In the genomic region with DNA sequence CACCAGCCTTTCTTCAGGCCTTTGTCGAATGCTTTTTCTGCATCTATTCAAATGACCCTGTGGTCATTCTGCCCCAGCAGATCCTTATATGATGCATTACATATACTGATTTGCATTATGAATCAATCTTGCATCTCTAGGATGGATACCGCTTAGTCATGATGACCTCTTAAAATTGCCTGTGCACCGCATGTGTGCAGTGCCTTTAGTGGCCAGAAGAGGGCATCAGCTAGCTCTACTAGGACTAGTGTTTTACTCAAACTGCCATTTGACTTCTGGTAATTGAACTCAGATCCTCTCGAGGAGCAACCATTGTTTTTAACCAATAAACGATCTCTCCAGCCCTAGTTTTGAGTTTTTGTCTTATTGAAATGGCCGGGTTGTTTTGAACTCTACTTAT, we compare ENCODE assay signal across 14 mouse cellular contexts. TPM values are rescaled to one million over a fixed set of nuclear protein-coding genes. Genes with fewer than 3 reads are reported as not detected.
A peak's percentile ranks its signal among the peaks of the same experiment; 100 is the strongest.
DNase-seq lines count a peak whose midpoint lies in the region; ATAC-seq and TF ChIP-seq lines count a peak whose summit lies in the region.
"Had no signal": no experiment of that assay in that cellular context is flagged by ENCODE, and none has a peak within 500 bp of the region (broad histone marks: within the 10 kb centered on the region; RNA-seq: fewer than 3 reads in every experiment).

No protein-coding gene starts in this region.

- H3K4me2 ChIP-seq in forebrain, postnatal 0 days (ENCODE audit: low read depth): no peak overlapping the region
- no peak overlapping the region for H3K4me2 ChIP-seq in lung, embryonic 14.5 days
- H3K4me2 ChIP-seq: embryonic facial prominence, embryonic 15.5 days; heart, embryonic 13.5 days; hindbrain, embryonic 15.5 days had no signal

- H3K9me3 ChIP-seq in forebrain, postnatal 0 days (ENCODE audit: low read length): no peaks in the 10 kb centered on the region
- H3K9me3 ChIP-seq in forebrain, embryonic 10.5 days: peaks cover 5% of the 10 kb centered on the region; the same call in 1 of the 2 replicates
- no peaks in the 10 kb centered on the region for H3K9me3 ChIP-seq in lung, embryonic 14.5 days (ENCODE audit: low read depth, low read length)
- H3K9me3 ChIP-seq in ES-E14 (ENCODE audit: control insufficient read depth, insufficient read depth, low read depth, low read length): no peaks in the 10 kb centered on the region
- H3K9me3 ChIP-seq: embryonic facial prominence, embryonic 15.5 days; hindbrain, embryonic 15.5 days had no signal

- no peaks in the 10 kb centered on the region for H3K36me3 ChIP-seq in forebrain, postnatal 0 days (ENCODE audit: insufficient read depth)
- no peaks in the 10 kb centered on the region for H3K36me3 ChIP-seq in forebrain, embryonic 10.5 days (replicated peaks)
- H3K36me3 ChIP-seq in lung, embryonic 14.5 days (ENCODE audit: insufficient read depth): no peaks in the 10 kb centered on the region
- H3K36me3 ChIP-seq in ES-E14 (ENCODE audit: control insufficient read depth, insufficient read depth, low read length, poor library complexity, severe bottlenecking): no peaks in the 10 kb centered on the region
- H3K36me3 ChIP-seq: embryonic facial prominence, embryonic 15.5 days; heart, embryonic 13.5 days; hindbrain, embryonic 15.5 days had no signal

- ATAC-seq in forebrain, postnatal 0 days: no peak
- no peak for ATAC-seq in lung, embryonic 14.5 days (ENCODE audit: insufficient read depth)
- peak; percentile 56; the same call in 1 of the 2 replicates for ATAC-seq in megakaryocyte, adult 5-6 weeks (ENCODE audit: poor library complexity, severe bottlenecking)

- no peaks in the 10 kb centered on the region for H3K27me3 ChIP-seq in forebrain, postnatal 0 days (ENCODE audit: insufficient read depth, low read length)
- no peaks in the 10 kb centered on the region for H3K27me3 ChIP-seq in forebrain, embryonic 10.5 days (ENCODE audit: poor library complexity, severe bottlenecking)
- H3K27me3 ChIP-seq in lung, embryonic 14.5 days (ENCODE audit: insufficient read depth, low read length): no peaks in the 10 kb centered on the region
- H3K27me3 ChIP-seq: embryonic facial prominence, embryonic 15.5 days; hindbrain, embryonic 15.5 days had no signal

- DNase-seq in forebrain, postnatal 0 days: no peak
- no peak for DNase-seq in forebrain, embryonic 10.5 days (ENCODE audit: extremely low spot score, low spot score)
- peak; percentile 30 for DNase-seq in lung, embryonic 14.5 days
- DNase-seq in lung, postnatal 25 days (ENCODE audit: low spot score): no peak
- no peak for DNase-seq in ES-E14 (ENCODE audit: low read depth, low spot score)
- no peak for DNase-seq in cerebellum, adult 9-10 months
- no peak for DNase-seq in cerebellum, adult 9-11 months

- WGBS in forebrain, postnatal 0 days: 95% methylated on average over 6 of the region's 6 CpGs
- WGBS in forebrain, embryonic 10.5 days: 97% methylated on average over 6 of the region's 6 CpGs
- WGBS in lung, embryonic 14.5 days: 95% methylated on average over 6 of the region's 6 CpGs

- no peak overlapping the region for H3K9ac ChIP-seq in forebrain, postnatal 0 days
- no peak overlapping the region for H3K9ac ChIP-seq in lung, embryonic 14.5 days
- no peak overlapping the region for H3K9ac ChIP-seq in ES-E14 (ENCODE audit: insufficient read depth, low read depth, low read length, poor library complexity, severe bottlenecking)
- H3K9ac ChIP-seq: embryonic facial prominence, embryonic 15.5 days; heart, embryonic 13.5 days; hindbrain, embryonic 15.5 days had no signal

- peak; percentile 42 for TF ChIP-seq CTCF in forebrain, postnatal 0 days (IDR thresholded peaks at IDR 0.05; ENCODE audit: low read depth)
- TF ChIP-seq CTCF in lung, embryonic 14.5 days (IDR thresholded peaks at IDR 0.05; ENCODE audit: low read depth): peak; percentile 47

- H3K27ac ChIP-seq in forebrain, postnatal 0 days (ENCODE audit: low read depth, low read length): no peak overlapping the region
- no peak overlapping the region for H3K27ac ChIP-seq in forebrain, embryonic 10.5 days
- no peak overlapping the region for H3K27ac ChIP-seq in lung, embryonic 14.5 days (ENCODE audit: low read depth)
- peak overlapping the region; percentile 51 for H3K27ac ChIP-seq in ES-E14 (ENCODE audit: insufficient read depth, low read depth, low read length, poor library complexity, severe bottlenecking)
- H3K27ac ChIP-seq: embryonic facial prominence, embryonic 15.5 days; heart, embryonic 13.5 days; hindbrain, embryonic 15.5 days had no signal

- in situ Hi-C loops in ES-E14 (cut with MboI; ENCODE audit: low sequenced_read_pairs in 2 of 2, unreplicated experiment in 2 of 2): no loop called here

- no peaks in the 10 kb centered on the region for H3K4me1 ChIP-seq in forebrain, postnatal 0 days (ENCODE audit: insufficient read depth)
- H3K4me1 ChIP-seq in forebrain, embryonic 10.5 days: no peaks in the 10 kb centered on the region; the same call in 1 of the 2 replicates
- H3K4me1 ChIP-seq in lung, embryonic 14.5 days (ENCODE audit: insufficient read depth): no peaks in the 10 kb centered on the region
- H3K4me1 ChIP-seq in ES-E14 (ENCODE audit: control insufficient read depth in 2 of 2, insufficient read depth in 2 of 2, low read length in 2 of 2, poor library complexity in 1 of 2): peaks cover 4 to 5% of the 10 kb centered on the region in 2 experiments; a peak in 3 of 4 replicates
- H3K4me1 ChIP-seq: embryonic facial prominence, embryonic 15.5 days; heart, embryonic 13.5 days; hindbrain, embryonic 15.5 days had no signal

- H3K4me3 ChIP-seq in forebrain, postnatal 0 days (ENCODE audit: low read depth, low read length): no peak overlapping the region
- no peak overlapping the region for H3K4me3 ChIP-seq in forebrain, embryonic 10.5 days
- H3K4me3 ChIP-seq in lung, embryonic 14.5 days (ENCODE audit: low read depth, low read length): no peak overlapping the region
- no peak overlapping the region for H3K4me3 ChIP-seq in ES-E14 (ENCODE audit: insufficient read depth in 1 of 2, low read depth in 1 of 2, low read length in 2 of 2, poor library complexity in 1 of 2, severe bottlenecking in 1 of 2)
- H3K4me3 ChIP-seq: embryonic facial prominence, embryonic 15.5 days; heart, embryonic 13.5 days; hindbrain, embryonic 15.5 days had no signal

TF ChIP-seq in ES-E14, 5 proteins besides CTCF, POLR2A, EP300 and RAD21:
- no peak for TF ChIP-seq CHD2 (IDR thresholded peaks at IDR 0.05; ENCODE audit: low read depth, low read length)
- TF ChIP-seq ZC3H11A (IDR thresholded peaks at IDR 0.05; ENCODE audit: borderline replicate concordance, low read depth, low read length): no peak
- TF ChIP-seq HCFC1 (IDR thresholded peaks at IDR 0.05; ENCODE audit: borderline replicate concordance, insufficient read depth, low read length): no peak
- no peak for TF ChIP-seq ZNF384 (IDR thresholded peaks at IDR 0.05; ENCODE audit: low read depth, low read length)
- TF ChIP-seq MAFK (IDR thresholded peaks at IDR 0.05; ENCODE audit: insufficient read depth, low read depth, low read length): peak; percentile 99

RNA-seq across cellular contexts. Expression of gene Hsp90aa1, which starts 11.3 kb away (rescaled TPM):
- 703 and 720 TPM in 2 replicates for total RNA-seq in forebrain, postnatal 0 days (2014; rRNA removed)
- 1,123 and 1,324 TPM in 2 replicates for polyA plus RNA-seq in forebrain, postnatal 0 days (2015; fragmentation: Nextera tagmentation; extraction: Ambion mirVana)
- polyA plus RNA-seq in forebrain, embryonic 10.5 days (2016; fragmentation: Nextera tagmentation; extraction: Ambion mirVana): 1,260 and 1,271 TPM in 2 replicates
- 829 and 905 TPM in 2 replicates for polyA plus RNA-seq in lung, embryonic 14.5 days (2014; fragmentation: Nextera tagmentation; extraction: Ambion mirVana)
- 1,672 and 2,383 TPM in 2 replicates for total RNA-seq in ES-E14 (2012; rRNA removed)
- 343 and 353 TPM in 2 replicates for total RNA-seq in megakaryocyte, adult 5-6 weeks (2015)
- 494 and 587 TPM in 2 replicates for total RNA-seq in megakaryocyte, adult 5-6 weeks (2017)

RNA-seq across cellular contexts. Expression of gene Wdr20, which starts 24.0 kb away (rescaled TPM):
- 33.3 and 40.3 TPM in 2 replicates for total RNA-seq in forebrain, postnatal 0 days (2014; rRNA removed)
- polyA plus RNA-seq in forebrain, postnatal 0 days (2015; fragmentation: Nextera tagmentation; extraction: Ambion mirVana): 12.3 and 17.0 TPM in 2 replicates
- 22.5 and 23.5 TPM in 2 replicates for polyA plus RNA-seq in forebrain, embryonic 10.5 days (2016; fragmentation: Nextera tagmentation; extraction: Ambion mirVana)
- 23.3 and 25.4 TPM in 2 replicates for polyA plus RNA-seq in lung, embryonic 14.5 days (2014; fragmentation: Nextera tagmentation; extraction: Ambion mirVana)
- total RNA-seq in ES-E14 (2012; rRNA removed): 27.4 and 30.3 TPM in 2 replicates
- 24.2 and 24.7 TPM in 2 replicates for total RNA-seq in megakaryocyte, adult 5-6 weeks (2015)
- total RNA-seq in megakaryocyte, adult 5-6 weeks (2017): 28.5 and 37.5 TPM in 2 replicates

RNA-seq across cellular contexts. Expression of gene 1700001K19Rik, which starts 31.4 kb away (rescaled TPM):
- not detected in 2 replicates for total RNA-seq in forebrain, postnatal 0 days (2014; rRNA removed)
- polyA plus RNA-seq in forebrain, postnatal 0 days (2015; fragmentation: Nextera tagmentation; extraction: Ambion mirVana): not detected in 2 replicates
- not detected in 2 replicates for polyA plus RNA-seq in forebrain, embryonic 10.5 days (2016; fragmentation: Nextera tagmentation; extraction: Ambion mirVana)
- 0.34 TPM in 1 of 2 replicates, not detected in the other for polyA plus RNA-seq in lung, embryonic 14.5 days (2014; fragmentation: Nextera tagmentation; extraction: Ambion mirVana)
- not detected in 2 replicates for total RNA-seq in ES-E14 (2012; rRNA removed)
- total RNA-seq in megakaryocyte, adult 5-6 weeks (2015): not detected in 2 replicates
- total RNA-seq in megakaryocyte, adult 5-6 weeks (2017): not detected in 2 replicates
- total RNA-seq: adrenal gland, adult 18-20 months; megakaryocyte-erythroid progenitor cell, adult 5-6 weeks had no signal
- polyA plus RNA-seq: frontal cortex, adult 2 months; heart, embryonic 13.5 days had no signal
